Mouse (Mus musculus): Measurements from ENCODE around the gene 4933428G20Rik.

- TF ChIP-seq POLR2A (IDR thresholded peaks at IDR 0.05; ENCODE audit: borderline replicate concordance, extremely low read depth, low read depth, low read length) (no peak), CTCF (IDR thresholded peaks at IDR 0.05; ENCODE audit: insufficient read depth, low read length) (no peak)
Observed at GRCm38 (mm10) chr11:97535308-97535630, 35.1 kb upstream of the 4933428G20Rik start.

Measured in lung, adult 2 months (tissue).